Mouse (Mus musculus) C2C12 (cell line): ENCODE measurements around the gene Slc4a3.

ENCODE experiments used
- CTCF ChIP-seq: IDR thresholded peaks from one replicate; pipeline ENCODE4 v1.5.1; 2011; ENCODE audit not compliant: control insufficient read depth, insufficient read depth, insufficient read length
- FOSL1 ChIP-seq: IDR thresholded peaks from one replicate; pipeline ENCODE4 v1.8.0; 2011; ENCODE audit warnings: mild to moderate bottlenecking, low read length; ENCODE audit not compliant: poor library complexity, insufficient read depth, severe bottlenecking
- MAX ChIP-seq: IDR thresholded peaks from one replicate; pipeline ENCODE4 v1.6.1; 2011; ENCODE audit warnings: mild to moderate bottlenecking, control low read depth
- MYOG ChIP-seq: IDR thresholded peaks from one replicate; pipeline ENCODE4 v1.6.1; 2011; ENCODE audit not compliant: control insufficient read depth, insufficient read length; ENCODE audit errors: extremely low read depth
- USF1 ChIP-seq: IDR thresholded peaks from one replicate; pipeline ENCODE4 v1.6.1; 2011; ENCODE audit warnings: low read depth, mild to moderate bottlenecking, control low read depth, moderate library complexity

DNA sequence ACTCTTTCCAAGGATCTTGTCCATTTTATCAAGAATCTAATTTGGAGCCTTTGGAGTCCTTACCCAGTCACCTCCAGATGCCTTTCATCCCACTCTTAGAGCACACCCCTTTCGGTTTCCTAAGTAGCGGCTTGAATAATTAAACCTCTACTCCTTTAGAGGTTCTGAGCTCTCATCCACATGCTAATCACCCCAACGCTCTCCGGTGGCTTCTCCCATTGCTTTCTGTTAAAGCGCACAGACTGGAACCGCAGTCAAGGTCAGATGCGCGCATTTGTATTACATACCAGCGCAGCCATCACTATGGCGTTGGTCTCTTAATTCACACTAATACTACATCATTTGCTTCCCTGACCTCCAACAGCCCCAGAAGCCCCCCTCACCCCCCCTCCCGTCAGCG lies 55.7 kb downstream of the Slc4a3 start:
- TF ChIP-seq CTCF (no peak), MAX (no peak), USF1 (no peak), FOSL1 (no peak), MYOG (no peak)
